Mouse (Mus musculus) heart, adult 2 months (tissue): ENCODE measurements around the gene Grik4. TPM values are rescaled to one million over a fixed set of nuclear protein-coding genes. Genes with fewer than 3 reads are reported as not detected.

ENCODE experiments used
- DNase-seq, 2 experiments: peaks; one replicate each; pipeline ENCODE4 v3.0.0; 2021
- H3K27ac ChIP-seq: fragments of 200-600 bp; 2 replicates; pipeline ENCODE4 v1.8.1; 2022
- H3K27me3 ChIP-seq: fragments of 200-500 bp; 2 replicates; pipeline ENCODE4 v1.6.1; 2012; ENCODE audit warnings: mild to moderate bottlenecking, low read length, inconsistent platforms, mixed read lengths; ENCODE audit not compliant: control insufficient read depth, insufficient read depth
- H3K36me3 ChIP-seq: fragments of 200-500 bp; 2 replicates; pipeline ENCODE4 v1.6.1; 2012; ENCODE audit warnings: low read length, inconsistent platforms; ENCODE audit not compliant: control insufficient read depth, insufficient read depth
- H3K4me1 ChIP-seq: fragments of 200-500 bp; 2 replicates; pipeline ENCODE4 v1.6.1; 2011; ENCODE audit warnings: low read length; ENCODE audit not compliant: control insufficient read depth, insufficient read depth
- H3K4me3 ChIP-seq: fragments of 200-600 bp; 2 replicates; pipeline ENCODE4 v1.8.1; 2022
- H3K79me2 ChIP-seq: fragments of 200-500 bp; replicated peaks from 2 replicates; pipeline ENCODE4 v1.6.1; 2012; ENCODE audit warnings: mild to moderate bottlenecking, inconsistent platforms, low read length, moderate library complexity, mixed read lengths; ENCODE audit not compliant: control insufficient read depth, insufficient read depth
- H3K9ac ChIP-seq: fragments of 200-500 bp; 2 replicates; pipeline ENCODE4 v1.6.1; 2012; ENCODE audit warnings: low read depth, mild to moderate bottlenecking, control low read depth, inconsistent platforms, low read length, mixed read lengths
- CTCF ChIP-seq: fragments of 200-600 bp; IDR thresholded peaks from 2 replicates; pipeline ENCODE4 v1.8.1; 2022; ENCODE audit warnings: antibody characterized with exemption, mild to moderate bottlenecking, moderate library complexity
- EP300 ChIP-seq: fragments of 200-500 bp; IDR thresholded peaks from 2 replicates; pipeline ENCODE4 v1.6.1; 2011; ENCODE audit warnings: low read depth, low read length, control low read depth; ENCODE audit not compliant: insufficient read depth
- POLR2A ChIP-seq: fragments of 200-500 bp; IDR thresholded peaks from 2 replicates; pipeline ENCODE4 v1.6.1; 2011; ENCODE audit warnings: mild to moderate bottlenecking, low read depth, low read length, control low read depth; ENCODE audit not compliant: insufficient read depth
- WGBS: fragments of 180-500 bp; shearing (Covaris S2); methylation state at CpG from one replicate; pipeline ENCODE4 v1.1.7; 2018; 5-methylcytosine and 5-hydroxymethylcytosine counted together
- intact Hi-C: fragments of 180-260 bp; cut with DNase I; formaldehyde crosslinking; loops from one replicate; pipeline ENCODE4 v1.15.1; 2025
- polyA plus RNA-seq: library from polyadenylated mRNA; depleted of rRNA; stranded (reverse); fragments of >200 nt; gene quantifications from 2 replicates; pipeline ENCODE4 v1.2.3, GENCODE M21; 2012
- total RNA-seq, 2 experiments: library from RNA; stranded (reverse); gene quantifications; 2 replicates each; pipeline ENCODE4 v1.2.3; 2021

Grik4 gene
- total and polyA plus RNA-seq, 3 experiments, result 0.02 to 0.09 TPM; not detected in 1

DNA sequence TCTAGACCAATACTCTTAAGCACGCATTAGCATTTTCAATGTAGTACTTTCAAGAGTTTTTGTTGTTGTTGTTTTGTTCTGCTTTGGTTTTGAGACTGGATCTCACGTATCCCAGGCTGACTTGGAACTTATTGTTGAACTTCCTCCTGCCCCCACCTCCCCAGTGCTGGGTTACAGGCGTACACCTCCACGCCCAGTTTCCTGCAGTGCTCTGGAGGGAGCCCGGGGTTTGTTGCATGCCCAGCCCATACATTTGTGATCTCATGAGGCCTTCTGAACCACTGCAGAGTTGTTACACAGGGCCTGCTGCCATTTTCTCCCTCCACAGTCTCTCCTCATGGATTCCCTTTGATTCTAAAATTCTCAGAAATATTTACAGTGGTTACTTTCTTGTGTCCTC lies 201.9 kb downstream of the Grik4 start:
- Histone ChIP-seq H3K27me3 (no peaks in the 10 kb centered on the region), H3K4me3 (no peak overlapping the region), H3K9ac (no peak overlapping the region), H3K79me2 (no peaks in the 10 kb centered on the region), H3K27ac (no peak overlapping the region), H3K4me1 (no peaks in the 10 kb centered on the region), H3K36me3 (no peaks in the 10 kb centered on the region)
- TF ChIP-seq POLR2A (no peak), EP300 (no peak), CTCF (no peak)
- intact Hi-C loops, result no loop called here
- 54% methylated on average over 5 of the region's 5 CpGs for WGBS
- no peak for DNase-seq

DNA sequence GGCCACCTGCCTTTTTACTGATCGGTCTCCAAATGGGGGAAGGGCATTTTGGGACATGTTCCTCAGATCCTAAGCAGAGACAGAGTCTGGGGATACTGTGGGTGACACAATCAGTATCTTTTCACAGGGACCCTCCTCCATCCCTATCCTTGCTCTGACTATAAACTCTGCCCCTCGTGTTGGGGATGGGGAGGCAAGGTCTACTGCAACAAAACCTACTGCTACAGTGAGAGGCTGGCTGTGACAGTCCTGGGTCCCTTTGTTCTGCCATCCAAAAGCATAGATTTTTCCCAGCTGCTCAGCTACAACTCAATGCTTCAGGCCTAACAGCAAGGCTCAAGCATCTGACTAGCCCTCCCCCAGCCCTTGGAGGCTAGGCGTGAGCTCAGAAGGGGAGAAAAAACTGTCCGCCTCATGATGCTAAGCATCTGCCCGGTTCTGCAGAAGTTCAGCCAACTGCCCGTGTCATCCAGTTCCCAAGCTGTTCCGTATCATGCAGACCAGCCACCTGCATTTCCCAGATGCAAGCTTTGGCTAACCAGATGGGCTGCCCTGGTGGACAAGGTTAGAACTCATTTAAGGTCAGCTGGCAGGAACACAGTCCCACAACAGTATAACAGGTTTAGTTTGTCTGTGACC lies 207.5 kb downstream of the Grik4 start:
- Histone ChIP-seq H3K36me3 (no peaks in the 10 kb centered on the region), H3K79me2 (no peaks in the 10 kb centered on the region), H3K4me3 (no peak overlapping the region), H3K4me1 (no peaks in the 10 kb centered on the region), H3K27ac (no peak overlapping the region), H3K9ac (no peak overlapping the region), H3K27me3 (no peaks in the 10 kb centered on the region)
- DNase-seq, result no peak
- TF ChIP-seq POLR2A (no peak), EP300 (0 out of 2 replicates have a peak, but pooled peaks have one; percentile 8)
- intact Hi-C loops, result no loop called here
- 63% methylated on average over 7 of the region's 7 CpGs for WGBS

DNA sequence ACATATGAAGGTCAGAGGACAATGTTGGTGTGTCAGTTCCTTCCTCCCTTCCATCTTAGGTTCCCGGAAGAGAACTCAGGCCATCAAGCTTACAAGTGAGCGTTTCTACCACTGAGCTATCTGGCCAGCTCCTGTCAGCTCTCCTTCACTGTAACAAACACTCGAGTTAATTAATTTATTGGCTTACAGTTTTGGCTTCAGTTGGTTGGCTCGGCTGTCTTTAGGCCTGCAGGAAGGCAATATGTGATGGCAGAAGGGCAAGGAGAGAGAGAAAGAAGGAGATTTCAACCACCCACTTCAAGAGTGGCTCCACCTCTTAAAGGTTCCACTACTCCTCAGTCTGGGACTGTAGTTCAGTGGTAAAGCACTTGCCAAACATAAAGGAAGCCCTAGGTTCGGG lies 209.2 kb downstream of the Grik4 start:
- no peaks in the 10 kb centered on the region for H3K36me3 ChIP-seq
- no peaks in the 10 kb centered on the region for H3K27me3 ChIP-seq
- intact Hi-C loops, result no loop called here
- no peak overlapping the region for H3K4me3 ChIP-seq
- no peak overlapping the region for H3K27ac ChIP-seq
- TF ChIP-seq POLR2A, result no peak
- no peak for TF ChIP-seq EP300
- no peak for TF ChIP-seq CTCF
- no peak for DNase-seq
- no peaks in the 10 kb centered on the region for H3K79me2 ChIP-seq
- H3K4me1 ChIP-seq, result no peaks in the 10 kb centered on the region
- H3K9ac ChIP-seq, result no peak overlapping the region
- 75% methylated on average over 5 of the region's 5 CpGs for WGBS

DNA sequence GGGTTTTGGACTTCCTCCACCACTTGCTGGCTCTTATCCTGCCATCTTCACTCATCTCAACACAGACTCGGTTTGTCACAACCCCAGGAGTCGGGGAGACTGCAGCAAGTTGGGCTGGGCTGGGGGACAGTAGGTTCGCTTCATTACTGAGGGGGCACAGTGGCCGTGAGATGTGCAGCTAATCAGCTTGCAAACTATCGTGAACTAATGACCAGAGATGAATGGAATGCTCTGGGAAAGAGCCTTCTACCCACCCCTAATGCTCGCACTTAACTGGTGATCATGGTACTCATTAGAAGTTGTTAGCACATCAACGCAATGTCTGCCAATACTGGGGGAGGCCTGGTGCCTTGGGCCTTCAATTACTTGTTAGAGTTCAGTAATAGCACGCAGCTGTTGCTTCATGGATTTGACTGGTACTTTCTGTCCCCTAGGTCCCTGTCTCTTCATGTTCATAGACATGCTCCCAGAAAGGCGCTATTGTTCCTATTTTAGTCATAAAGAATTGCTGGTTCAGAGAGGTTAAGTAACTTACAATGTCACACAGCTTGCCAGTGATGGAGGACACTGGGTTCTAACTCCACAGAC lies 211.5 kb downstream of the Grik4 start:
- intact Hi-C loops, result no loop called here
- no peak overlapping the region for H3K4me3 ChIP-seq
- no peak overlapping the region for H3K27ac ChIP-seq
- H3K4me1 ChIP-seq, result no peaks in the 10 kb centered on the region
- no peaks in the 10 kb centered on the region for H3K36me3 ChIP-seq
- no peak for DNase-seq
- no peaks in the 10 kb centered on the region for H3K27me3 ChIP-seq
- no peak for TF ChIP-seq EP300
- TF ChIP-seq CTCF, result no peak
- no peak for TF ChIP-seq POLR2A
- H3K79me2 ChIP-seq, result no peaks in the 10 kb centered on the region
- H3K9ac ChIP-seq, result no peak overlapping the region
- 79% methylated on average over 9 of the region's 9 CpGs for WGBS

DNA sequence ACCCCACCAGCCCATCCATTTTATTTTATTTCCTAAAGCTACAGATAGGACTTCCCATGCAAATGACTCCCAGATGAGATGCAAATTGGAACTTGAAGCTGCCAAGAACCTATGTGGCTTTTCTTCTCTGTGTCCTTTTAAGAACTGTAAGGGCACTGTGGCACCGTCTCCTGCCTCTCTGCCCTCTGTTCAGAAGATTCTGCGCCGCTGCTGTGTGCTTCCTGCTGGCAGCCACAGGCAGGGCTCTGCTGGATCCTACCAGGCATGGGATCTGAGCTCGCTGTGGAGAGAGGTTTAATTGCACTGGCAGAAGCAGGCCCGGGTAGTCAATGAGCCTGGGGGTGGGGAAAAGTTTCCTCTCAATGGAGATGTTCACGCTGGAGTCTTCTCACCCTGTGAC lies 215.8 kb downstream of the Grik4 start:
- Histone ChIP-seq H3K4me3 (no peak overlapping the region), H3K36me3 (no peaks in the 10 kb centered on the region), H3K27ac (no peak overlapping the region), H3K9ac (no peak overlapping the region), H3K4me1 (no peaks in the 10 kb centered on the region), H3K79me2 (no peaks in the 10 kb centered on the region), H3K27me3 (no peaks in the 10 kb centered on the region)
- DNase-seq, result no peak
- TF ChIP-seq CTCF (no peak), EP300 (no peak), POLR2A (no peak)
- intact Hi-C loops, result no loop called here
- 59% methylated on average over 6 of the region's 6 CpGs for WGBS

DNA sequence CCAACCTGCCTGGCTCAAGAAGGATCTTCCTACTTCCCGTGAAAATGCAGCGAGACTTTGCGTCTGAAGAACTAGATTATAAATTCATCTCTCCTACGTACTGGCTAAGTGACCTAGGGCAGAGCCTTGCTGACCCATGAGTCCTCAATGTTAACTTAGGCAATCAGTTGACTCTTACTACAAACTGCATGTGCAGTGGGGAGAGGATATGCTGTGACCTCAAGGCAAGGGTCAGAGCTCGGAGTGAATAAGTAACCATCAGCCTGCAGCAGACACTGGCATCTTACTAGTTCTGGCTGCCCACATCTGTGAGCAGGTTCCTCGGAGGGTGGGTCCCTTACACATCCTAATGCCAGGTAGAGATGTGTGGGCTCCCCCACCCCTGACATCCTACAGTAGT lies 216.6 kb downstream of the Grik4 start:
- no peak for DNase-seq
- Histone ChIP-seq H3K9ac (no peak overlapping the region), H3K4me3 (no peak overlapping the region), H3K27ac (no peak overlapping the region), H3K36me3 (no peaks in the 10 kb centered on the region), H3K79me2 (no peaks in the 10 kb centered on the region), H3K4me1 (no peaks in the 10 kb centered on the region), H3K27me3 (no peaks in the 10 kb centered on the region)
- TF ChIP-seq EP300 (no peak), CTCF (no peak), POLR2A (no peak)
- intact Hi-C loops, result no loop called here
- 86% methylated on average over 6 of the region's 6 CpGs for WGBS
